Mouse (Mus musculus) left cerebral cortex, adult 18-20 months (tissue): ENCODE measurements around the gene Iqcg. TPM values are rescaled to one million over a fixed set of nuclear protein-coding genes. Genes with fewer than 3 reads are reported as not detected.
"Not testable (repeated sequence)": the region's sequence is repeated elsewhere in the genome, so short reads cannot be mapped to it uniquely, and the experiment has no call there.

Experiments used
- DNase-seq, 2 experiments: peaks; one replicate each; pipeline ENCODE4 v3.0.0; 2021 to 2022; ENCODE audit warnings: low spot score in 2 of 2, mixed read lengths in 1 of 2
- total RNA-seq, 2 experiments: library from RNA; stranded (reverse); gene quantifications; 2 replicates each; pipeline ENCODE4 v1.2.3; 2021

Gene Iqcg
- total RNA-seq, 2 experiments from 2014 or later, result 4.7 to 4.8 TPM

DNA sequence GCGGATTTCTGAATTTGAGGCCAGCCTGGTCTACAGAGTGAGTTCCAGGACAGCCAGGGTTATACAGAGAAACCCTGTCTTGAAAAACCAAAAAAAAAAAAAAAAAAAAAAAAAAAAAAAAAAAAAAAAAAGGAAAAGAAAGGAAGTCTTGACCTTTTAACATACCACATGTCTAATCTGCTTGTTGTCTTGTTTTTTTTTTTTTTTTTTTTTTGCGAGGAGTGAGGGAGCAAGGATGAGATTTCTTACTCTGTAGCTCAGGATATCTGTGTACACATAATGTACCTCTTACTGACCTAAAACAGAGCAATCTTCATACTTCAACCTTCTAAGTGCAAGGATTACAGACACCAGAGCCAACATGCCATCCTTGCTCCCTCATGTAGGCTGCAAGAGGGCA is 1.1 kb downstream of the Iqcg start:
- not testable (repeated sequence) for DNase-seq

DNA sequence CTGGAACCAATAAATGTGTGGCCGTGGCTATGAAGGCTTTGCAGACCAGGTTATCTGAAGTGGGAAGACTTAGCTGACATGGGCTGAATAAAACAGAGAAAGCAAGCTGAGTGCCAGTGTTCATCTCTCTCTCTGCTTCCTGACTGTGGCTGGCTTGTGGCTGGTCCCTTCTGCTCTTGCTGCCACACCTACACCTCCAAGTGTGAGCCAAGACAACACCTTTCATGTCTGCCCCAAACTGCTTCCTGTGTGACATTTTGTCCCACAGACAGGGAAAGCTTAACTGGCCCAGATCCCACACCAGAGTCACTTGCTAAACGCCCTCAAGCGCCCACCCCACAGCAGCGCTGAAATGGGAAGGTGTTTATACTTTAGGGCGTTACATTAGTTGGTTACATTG is 2.9 kb downstream of the Iqcg start:
- DNase-seq, result no peak

DNA sequence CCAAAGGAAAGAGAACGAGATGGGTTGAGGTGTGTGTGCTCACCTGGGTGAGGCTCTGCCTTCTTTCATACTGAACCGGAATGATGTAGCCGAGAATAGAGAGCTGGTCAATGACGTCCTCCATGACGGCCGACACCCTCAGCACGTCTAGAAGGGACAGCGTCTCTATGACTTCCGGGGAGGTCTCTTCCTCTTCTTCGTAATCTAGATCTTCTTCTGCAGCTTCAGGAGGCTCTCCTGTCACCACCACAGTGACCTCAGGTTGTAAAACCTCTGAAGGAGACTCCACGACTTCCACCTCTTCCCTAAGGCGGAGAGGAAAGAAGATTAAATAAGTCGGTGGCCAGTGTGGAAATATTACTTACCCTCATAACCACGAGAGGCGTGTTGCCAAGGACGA is 6.2 kb downstream of the Iqcg start:
- DNase-seq, result no peak

DNA sequence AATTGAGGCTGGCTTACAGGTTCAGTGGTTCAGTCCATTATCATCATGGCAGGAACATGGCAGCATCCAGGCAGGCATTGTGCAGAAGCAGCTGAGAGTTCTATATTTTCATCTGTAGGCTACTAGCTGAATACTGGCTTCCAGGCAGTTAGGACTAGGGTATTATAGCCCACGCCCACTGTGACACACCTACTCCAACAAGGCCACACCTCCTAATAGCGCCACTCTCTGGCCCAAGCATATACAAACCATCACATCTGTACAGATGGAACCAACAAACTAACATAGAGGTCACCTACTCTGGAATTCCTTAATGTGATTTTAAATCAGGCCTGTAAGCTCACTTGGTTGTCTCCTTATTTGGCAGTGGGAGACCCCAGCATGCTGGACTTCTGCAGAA is 7.3 kb downstream of the Iqcg start:
- DNase-seq, result no peak

DNA sequence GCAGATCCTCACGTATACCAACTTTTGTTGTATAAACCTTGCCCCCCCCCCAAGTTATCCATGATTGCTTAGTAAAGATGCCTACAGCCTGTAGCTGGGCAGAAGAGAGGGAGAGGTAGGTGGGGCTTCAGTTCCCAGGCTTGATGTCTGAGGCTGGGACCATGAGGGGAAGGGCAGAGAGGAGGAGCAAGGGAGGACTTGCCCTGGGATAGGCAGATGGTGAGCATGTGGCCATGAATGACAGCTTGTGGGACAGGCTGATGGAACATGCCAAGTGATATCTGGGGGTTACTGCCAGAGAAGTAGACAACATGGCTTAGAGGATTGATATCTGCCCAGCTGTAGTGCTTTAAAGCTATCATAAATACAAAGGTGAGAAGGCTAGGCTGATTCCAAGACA is 8.0 kb downstream of the Iqcg start:
- DNase-seq, result no peak

DNA sequence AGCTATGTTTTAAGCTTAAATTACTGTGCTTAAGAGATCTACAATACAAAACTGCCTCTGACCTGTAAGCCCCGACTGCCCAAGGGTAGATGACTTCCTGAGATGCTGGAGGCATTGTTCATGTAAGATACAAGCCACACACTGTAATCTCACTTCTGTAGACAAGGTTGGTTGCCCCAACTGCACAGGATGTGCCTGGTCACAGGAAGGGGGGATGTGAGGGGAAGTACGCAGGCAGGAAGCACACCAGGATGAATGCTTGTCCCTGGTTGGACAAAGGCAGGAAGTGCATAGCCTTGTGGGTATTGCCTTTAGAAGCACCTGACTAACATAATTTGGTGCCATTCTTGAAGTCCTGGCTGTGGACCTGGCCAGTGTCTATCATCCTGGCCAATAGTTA is 12.8 kb downstream of the Iqcg start:
- DNase-seq, result no peak

DNA sequence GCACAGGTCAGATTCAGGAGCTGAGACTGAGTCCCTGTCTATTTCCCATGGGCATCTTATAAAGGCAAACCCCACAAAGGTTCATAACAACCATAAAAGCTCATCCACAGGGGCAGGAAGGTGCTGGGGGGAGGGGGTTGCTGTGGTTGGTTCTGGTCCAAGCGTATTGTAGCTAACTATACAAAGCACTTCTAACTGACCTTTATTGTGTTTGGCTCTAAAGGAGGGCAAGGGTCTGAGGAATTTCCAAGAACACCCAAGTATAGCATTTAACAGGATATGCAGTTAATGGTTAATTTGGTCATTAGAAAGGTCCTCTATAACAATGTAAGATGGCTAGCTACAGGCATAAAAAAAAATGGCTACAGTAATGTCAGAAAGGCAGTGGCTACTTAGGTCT is 13.3 kb downstream of the Iqcg start:
- no peak for DNase-seq

DNA sequence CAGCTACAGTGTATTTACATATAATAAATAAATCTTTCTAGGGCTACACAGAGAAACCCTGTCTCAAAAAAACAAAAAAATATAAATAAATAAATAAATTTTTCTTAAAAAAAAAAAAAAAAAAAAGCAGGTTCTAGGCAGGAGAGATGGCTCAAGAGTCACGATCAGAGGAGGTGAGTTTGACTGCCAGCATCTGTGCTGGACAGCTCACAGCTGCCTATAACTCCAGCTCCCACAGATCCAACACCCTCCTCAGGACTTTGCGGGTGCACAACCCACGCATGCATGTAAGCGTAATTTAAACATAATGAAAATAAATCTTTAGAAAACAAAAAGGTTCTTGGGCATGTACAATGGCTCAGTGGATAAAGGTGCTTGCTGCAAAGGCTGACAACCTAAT is 20.0 kb downstream of the Iqcg start:
- no peak for DNase-seq

DNA sequence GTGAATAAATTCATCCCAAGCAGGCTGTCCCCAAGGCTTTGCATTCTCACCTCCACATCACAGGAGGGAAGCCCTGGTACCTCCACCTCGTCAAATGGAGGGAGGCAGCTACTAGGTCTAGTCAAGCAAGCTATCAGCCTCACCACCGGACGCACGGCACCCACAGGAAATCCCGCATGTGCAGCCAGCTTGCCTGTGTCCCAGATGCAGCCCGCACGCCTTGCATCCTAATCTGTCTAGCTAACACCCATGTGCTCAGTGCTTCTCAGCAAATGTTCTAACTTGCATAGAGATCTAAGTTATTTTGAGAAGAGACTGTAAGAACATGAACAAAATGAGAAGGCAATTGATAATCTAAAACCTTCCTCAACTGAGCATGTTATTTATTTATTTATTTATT is 29.7 kb downstream of the Iqcg start:
- DNase-seq, result no peak

DNA sequence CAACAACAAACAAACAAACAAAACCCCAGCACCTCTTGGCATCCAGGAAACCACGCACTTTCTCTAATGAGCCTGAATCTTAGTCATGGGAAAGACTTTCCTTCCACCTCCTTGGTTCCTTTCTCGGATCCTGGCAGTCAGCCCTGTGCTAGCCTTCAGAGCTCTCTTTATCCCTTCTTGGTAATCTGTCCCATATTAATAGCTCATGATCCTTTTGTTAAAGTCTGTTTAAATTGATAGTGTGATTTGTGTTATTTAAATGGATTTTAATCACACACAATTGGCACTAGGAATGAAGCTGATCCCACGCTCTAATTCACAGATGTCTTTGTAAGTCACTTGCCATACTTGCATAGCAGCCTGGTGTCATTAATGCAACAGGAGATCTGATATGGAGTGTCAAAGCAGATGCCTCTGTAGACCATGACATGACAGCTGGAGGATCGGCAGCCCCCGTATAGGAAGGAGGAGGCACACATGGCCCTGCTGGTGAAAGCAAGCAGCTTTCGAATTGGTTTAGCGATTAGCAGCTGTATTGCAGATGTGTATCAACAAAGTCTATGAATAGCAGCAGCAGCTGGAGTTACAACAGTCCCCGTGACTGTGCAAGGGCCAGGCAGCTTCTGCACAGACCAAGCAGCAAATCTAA is 31.4 kb downstream of the Iqcg start:
- no peak for DNase-seq

DNA sequence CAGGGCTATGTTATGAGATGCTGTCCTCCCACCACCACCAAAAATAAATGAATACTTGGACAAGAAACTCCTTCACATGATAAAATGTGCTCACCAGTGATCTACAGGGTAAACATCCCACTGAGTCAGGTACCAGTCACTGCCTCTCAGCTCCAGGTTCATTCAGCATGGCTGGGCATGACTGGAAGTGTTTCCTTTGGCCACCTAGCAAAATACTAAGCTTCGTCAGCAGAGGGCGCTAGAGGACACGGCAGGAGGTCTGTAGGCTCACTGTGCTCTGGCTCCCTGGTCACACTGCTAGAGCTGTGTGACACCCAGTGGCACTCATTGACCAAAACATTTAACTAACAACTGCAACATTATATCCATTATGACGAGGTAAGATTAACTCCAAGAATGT is 32.3 kb downstream of the Iqcg start:
- peak; percentile 86 to 89 for DNase-seq

DNA sequence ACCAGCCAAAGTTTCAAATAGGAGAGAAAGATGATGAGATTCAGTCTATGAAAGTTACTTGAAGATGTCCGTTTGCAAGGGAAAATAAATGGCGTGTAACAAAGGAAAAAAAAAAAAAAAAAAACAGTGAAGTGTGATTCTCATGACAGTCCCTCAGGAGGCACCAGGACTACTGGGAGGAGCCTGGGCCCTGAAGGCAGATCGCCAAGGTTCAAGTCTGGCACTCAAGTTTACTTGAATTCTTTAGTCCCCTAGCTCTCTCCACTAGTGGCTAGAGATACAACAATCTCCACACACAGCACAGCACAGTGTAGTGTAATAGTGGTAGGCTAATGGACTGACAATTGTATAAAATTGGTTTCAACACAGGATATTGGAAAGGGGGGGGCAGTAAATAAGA is 34.6 kb downstream of the Iqcg start:
- no peak for DNase-seq

DNA sequence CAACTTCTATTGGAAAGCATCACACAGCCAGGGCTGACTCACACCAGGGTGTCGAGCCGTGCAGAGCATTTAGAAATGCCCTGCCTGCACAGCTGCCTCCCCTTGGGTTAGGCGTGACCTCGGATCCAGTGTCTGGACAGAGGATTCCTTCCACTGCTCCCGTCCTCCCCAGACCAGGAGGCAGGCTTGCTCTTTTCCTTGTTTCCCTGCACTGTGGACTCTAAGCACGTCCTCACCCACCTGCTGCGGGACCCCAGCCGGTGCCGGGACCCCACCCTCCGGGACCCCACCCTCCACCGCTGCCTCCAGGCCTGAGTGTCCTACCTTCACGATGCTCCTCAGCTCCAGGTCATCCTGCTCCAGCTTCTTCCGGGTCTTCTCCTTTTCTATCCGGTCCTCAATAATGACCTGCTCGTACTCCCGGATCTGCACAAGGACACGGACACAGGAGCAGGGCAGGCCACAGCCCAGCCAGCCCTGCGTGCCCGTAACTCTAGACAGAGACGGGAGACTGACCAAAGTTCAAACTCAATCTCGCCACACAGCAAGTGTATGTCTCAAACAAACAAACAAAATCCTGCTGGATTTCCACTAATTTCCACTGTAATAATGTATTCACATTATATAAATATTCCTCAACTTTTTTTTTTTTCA is 36.8 kb downstream of the Iqcg start:
- no peak for DNase-seq

DNA sequence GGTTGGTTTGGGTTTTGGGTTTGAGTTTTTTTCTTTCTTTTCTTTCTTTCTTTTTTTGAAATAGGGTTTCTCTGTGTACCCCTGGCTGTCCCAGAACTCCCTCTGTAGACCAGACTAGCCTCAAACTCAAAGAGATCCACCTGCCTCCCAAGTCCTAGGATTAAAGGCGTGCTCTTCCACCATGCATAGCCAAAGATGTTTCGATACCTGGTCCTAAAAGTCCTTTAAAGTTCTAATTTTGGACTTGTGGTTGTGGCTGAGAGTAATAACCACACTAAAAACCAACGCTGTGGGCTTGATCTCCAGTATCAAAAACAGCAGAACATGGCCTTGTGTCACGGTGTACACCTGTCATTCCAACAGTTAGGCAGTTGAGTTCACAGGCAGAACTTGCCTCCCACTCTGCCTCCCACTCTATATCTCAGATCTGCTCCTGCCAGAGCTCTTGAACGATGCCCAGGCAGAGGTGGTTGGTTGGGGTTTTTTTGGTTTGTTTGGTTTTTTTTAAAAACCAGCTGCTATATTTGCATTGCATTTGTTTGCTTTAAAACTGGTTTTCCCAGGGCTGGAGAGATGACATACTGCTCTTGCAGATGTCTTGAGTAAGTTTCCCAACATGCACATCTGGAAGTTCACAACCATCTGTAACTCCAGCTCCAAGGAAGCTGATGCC is 38.2 kb downstream of the Iqcg start:
- DNase-seq, result no peak

DNA sequence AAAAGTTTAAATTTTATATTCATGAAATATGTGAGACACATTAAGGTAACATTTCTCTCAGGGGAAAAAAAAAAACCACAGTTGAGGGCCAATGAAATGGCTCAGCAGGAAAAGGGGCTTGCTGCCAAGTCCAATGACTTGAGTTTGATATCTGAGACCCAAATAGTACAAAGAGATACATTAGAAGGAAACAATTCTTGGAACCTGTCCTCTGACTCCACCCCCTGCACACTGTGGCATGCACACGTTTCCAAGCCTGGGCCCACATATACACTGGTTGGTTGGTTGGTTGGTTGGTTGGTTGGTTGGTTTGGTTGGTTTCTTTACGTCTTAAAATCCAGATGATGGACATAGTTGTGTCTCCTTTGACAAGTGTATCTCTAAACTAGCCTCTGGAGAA is 40.0 kb downstream of the Iqcg start:
- DNase-seq, result no peak

DNA sequence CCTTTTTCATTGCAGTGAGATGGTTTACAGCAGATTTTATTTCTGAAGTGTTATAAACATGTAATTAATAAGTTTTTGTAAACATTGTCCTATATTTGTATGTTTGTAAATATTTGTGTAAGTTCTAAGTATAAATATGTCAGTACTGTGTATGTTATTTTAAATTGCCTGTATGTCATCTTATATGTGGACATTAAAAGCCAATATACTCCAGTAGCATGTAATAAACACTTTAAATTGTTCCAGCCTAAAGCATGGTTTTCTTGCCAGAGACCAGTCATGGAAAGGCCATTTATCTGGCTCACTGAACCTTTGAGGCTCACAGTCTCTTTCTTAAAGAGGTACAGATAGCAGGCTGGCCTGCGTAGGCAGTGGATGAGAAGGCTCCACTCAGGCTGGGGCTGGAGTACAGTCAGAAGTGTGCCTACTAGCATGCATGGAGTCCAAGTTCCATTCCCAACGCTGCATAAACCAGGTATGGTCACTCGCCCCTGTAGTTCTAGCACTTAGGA is 40.6 kb downstream of the Iqcg start:
- DNase-seq, result no peak

DNA sequence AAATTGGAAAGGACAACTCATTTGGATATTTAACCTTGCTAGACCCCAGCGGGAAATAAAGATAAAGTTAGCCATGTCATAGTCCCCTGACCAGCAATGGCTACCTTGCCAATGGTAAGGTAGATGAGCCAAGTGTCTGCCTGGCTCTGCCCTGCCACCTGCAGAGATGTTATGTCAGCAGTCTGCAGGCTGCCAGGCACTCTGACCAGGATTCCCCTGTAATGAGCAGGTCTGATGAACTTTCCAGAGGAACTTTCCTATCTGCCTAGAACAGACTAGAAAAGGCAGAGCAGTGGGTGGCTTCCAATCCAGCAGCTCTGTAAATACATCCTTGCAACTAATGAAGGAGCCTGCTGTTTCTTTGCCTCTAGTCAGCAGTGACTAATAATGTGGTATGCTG is 41.1 kb downstream of the Iqcg start:
- no peak for DNase-seq

DNA sequence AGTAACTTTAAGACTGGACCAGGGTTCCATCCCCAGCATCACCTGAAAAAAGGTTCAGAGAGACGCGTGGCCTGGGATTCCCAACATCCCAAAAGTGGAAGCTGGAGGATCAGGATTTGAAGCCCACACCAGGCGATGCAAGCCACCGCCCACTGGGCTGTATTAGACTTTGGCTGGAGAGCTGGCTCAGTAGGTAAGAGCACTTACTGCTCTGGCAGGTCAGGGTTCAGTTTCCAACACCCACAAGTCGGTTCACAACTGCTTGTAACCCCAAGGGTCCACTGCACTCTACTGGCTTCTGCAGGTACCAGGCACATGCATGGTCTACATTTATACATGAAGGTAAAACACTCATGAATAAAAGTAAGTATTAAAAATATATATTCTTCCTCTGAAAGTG is 42.2 kb downstream of the Iqcg start:
- DNase-seq, result no peak

DNA sequence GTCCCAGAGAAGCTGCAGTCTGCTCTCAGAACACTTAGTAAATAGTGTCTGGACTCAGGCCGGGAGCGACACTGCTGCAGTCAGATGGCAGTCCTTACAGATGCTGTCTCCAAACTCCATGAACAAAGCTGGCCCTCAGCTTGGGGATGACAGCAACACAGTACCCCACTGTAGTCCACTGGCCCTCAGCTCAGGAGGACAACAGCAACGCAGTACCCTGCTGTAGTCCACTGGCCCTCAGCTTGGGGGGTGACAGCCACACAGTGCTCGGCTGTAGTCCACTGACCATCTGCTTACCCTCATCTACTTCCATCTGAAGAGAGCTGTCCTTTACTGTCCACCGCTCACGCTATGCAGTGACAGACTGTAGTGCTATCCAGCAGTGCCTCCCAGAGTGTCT is 45.9 kb downstream of the Iqcg start:
- DNase-seq, result no peak

DNA sequence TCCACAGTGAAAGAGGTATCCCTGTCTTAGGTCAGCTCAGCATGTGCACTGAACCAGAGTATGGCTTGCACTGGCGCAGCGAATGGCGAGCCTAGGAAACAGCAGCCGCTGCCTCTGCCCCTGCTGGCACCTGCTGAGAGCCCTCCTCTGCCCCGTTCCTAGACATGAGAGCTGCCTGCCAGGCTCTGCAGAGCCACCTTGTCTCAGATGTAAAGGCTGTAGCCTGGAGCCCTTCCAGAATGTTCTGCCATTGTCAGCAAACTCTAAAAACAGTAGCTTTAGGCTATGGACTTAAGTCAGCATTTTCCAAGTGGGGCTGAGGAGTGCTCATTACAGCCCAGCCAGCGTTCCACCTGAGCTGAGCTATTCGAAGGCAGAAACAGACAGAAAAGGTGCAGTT is 48.6 kb downstream of the Iqcg start:
- DNase-seq, result no peak

DNA sequence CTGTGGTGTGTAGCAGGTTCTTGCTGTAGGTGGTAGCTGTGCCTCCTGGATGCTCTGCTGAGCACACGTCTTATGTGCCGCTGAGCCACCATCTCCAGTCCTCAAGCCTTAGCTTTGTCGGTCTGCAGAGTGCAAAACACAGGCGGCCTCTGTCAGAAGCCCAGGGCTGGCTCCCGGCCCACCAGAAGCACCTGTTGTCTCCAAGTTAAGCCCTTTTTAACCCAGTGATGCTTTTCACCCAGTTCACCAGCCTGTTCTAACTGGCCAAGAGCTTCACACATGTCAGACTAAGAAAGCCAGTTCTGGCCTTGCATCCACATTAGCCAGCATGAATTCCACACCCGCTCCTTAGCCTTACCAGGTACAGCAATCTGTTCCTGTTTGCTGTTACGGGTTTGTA is 49.1 kb downstream of the Iqcg start:
- no peak for DNase-seq

DNA sequence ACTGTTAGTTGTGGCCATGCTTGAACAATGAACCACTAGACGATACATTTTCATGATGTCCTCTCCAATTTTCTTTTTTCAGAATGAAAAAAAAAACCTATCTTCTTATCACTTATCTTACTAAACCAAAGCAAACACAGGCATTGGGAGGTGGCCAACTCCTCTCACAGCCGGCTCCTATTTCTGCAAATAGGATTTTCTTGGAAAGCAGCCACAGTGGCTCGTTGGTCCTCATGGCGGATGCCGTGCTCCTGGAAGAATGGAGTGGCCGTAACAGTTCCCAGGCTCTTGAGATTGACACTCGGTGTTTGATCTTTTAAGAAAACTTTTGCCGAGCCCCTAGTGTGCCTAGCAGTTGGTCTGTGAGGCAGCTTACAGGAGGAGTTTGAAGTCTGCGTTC is 50.8 kb downstream of the Iqcg start:
- no peak for DNase-seq

DNA sequence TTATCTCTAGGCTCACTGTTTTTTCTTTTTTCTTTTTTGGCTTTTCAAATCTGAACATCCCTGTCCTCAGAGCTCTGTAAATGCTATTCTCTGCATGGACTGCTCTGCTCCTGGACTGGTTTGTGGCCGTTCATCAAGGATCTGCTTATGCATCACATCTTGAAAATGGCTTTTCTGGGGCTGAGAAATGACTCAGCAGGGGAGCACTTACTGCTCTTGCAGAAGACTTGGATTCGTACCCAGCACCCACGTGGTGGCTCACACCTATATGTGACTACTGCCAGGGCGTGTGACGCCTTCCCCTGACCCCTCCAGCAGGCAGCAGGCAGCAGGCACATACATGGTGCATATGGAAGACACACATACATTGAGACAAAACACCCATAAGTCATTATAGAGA is 63.9 kb downstream of the Iqcg start:
- DNase-seq, result peak; percentile 25 to 43
